Mouse (Mus musculus): Measurements from ENCODE around the gene Meltf.
"Not testable (repeated sequence)": the region's sequence is repeated elsewhere in the genome, so short reads cannot be mapped to it uniquely, and the experiment has no call there.

Gene Meltf

GRCm38 (mm10) chr16:31933751-31934549 lies 55.3 kb downstream of the Meltf start, which contains the start of gene Pigz:
Gene Pigz, plus strand, starts transcription at chr16:31933851.
- peak; percentile 50 for DNase-seq (ENCODE audit: low spot score)

GRCm38 (mm10) chr16:31934550-31935010 lies 56.0 kb downstream of the Meltf start:
- DNase-seq (ENCODE audit: low spot score): peak; percentile 31

DNA sequence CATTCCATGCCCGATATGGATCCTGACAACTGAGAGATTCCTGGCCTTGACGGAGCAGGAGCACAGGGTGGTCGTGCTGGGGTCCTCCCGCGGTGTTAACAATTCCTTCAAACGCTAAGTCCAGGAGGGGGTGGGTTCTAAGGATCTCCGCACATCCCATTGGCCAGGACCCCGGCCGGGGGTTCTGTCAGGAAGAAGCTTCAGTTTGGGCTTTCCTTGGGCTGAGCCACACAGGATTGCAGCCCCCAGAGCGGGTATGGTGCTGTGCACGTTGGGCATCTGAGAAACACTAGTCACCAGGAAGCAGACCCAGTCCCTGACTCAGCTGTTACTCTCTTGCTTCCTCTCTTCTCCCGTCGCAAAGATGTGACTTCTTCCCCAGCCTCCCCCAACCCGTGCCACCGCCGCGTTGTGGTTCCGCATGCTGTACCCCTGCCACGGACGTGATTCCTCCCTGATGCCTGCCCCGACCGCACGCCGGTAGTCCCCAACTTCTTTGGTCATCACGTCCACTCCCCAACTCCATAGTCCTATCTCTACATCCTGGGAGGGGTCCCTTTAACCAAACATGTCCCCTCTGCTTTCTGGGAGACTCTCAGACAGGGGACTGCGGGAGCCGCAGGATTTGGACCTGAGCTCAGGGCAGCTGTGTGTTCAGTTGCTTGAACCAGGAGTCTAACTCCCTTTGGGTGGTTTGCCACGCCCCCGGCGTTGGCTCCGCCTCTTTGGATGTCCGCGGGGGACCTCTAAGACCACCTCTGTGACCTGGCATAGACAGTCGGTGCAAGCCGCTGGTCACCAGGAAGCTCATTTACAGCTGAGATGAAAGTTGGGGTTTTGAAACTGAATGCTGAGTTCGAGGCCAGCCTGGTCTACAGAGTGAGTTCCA lies 56.7 kb downstream of the Meltf start:
- DNase-seq (ENCODE audit: low spot score): peak; percentile 47

- no peak for DNase-seq (ENCODE audit: low spot score)
Measured at GRCm38 (mm10) chr16:31936568-31936967, 58.0 kb downstream of the Meltf start.

DNA sequence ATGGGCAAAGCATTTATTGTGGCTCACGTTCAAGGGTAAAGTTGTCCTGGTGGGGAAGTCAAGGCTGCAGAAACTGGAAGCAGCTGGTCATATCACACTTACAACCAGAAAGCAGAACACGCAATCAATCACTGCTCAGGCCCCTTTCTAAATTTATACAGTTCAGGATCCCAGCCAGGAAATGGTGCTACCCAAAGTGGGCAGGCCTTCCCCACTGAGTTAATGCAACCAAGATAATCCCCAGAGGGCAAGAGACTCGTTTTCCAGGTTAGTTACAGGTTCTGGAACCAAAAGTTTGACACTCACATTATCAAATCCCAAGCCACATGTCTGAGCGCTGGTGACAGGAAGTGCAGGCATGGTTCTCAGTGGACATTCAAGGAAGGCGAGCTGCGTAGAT lies 60.2 kb downstream of the Meltf start:
- no peak for DNase-seq (ENCODE audit: low spot score)

- DNase-seq (ENCODE audit: low spot score): no peak
Measured at GRCm38 (mm10) chr16:31940586-31940985, 62.0 kb downstream of the Meltf start.

- DNase-seq (ENCODE audit: low spot score): peak; percentile 92
Measured at GRCm38 (mm10) chr16:31943980-31944379, 65.4 kb downstream of the Meltf start.

- no peak for DNase-seq (ENCODE audit: low spot score)
Measured at GRCm38 (mm10) chr16:31944698-31945255, 66.2 kb downstream of the Meltf start.

GRCm38 (mm10) chr16:31945372-31945771 lies 66.8 kb downstream of the Meltf start:
- no peak for DNase-seq (ENCODE audit: low spot score)

DNA sequence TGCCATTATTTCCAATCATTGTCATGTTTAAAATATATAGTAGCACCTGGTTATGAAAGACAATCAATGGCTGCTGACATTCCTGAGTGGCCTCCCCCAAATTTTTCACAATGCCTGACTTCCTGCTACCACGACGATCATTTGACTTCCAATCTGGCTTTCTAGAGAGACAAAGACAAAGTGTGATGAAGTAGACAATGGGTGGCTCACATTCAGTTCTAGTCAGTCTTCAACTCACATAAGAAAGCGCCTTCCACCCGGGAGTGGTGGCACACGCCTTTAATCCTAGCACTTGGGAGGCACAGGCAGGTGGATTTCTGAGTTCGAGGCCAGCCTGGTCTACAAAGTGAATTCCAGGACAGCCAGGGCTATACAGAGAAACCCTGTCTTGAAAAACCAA lies 67.4 kb downstream of the Meltf start:
- DNase-seq (ENCODE audit: low spot score): not testable (repeated sequence)

GRCm38 (mm10) chr16:31947333-31947732 lies 68.7 kb downstream of the Meltf start:
- no peak for DNase-seq (ENCODE audit: low spot score)

DNA sequence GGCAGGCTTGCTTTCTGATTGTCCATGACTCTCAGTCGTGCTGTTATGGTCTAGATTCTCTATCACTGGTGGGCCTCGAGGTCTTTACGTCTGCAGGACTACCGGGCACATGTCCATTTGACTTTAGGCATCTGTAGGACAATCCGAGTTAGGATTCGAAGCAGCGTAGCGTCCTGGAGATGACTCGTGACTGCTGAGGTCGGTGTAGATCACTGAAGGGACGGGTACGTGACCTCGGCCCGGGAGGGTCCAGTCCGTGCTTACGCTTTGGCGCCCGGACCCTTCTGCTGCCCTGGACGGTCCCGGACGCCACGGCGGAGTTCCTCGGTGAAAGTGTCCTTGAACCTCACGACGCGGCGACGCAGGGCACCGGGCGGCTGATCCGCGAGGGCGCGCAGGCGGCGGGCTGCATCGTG lies 69.3 kb downstream of the Meltf start:
- no peak for DNase-seq (ENCODE audit: low spot score)

- DNase-seq (ENCODE audit: low spot score): peak; percentile 98
Measured at GRCm38 (mm10) chr16:31948345-31948774, 69.8 kb downstream of the Meltf start, which contains the start of the genes 0610012G03Rik and Ncbp2. Gene 0610012G03Rik, minus strand, starts transcription at chr16:31948494. Gene Ncbp2, plus strand, starts transcription at chr16:31948513.
